Mouse (Mus musculus) midbrain, embryonic 14.5 days (tissue): Measurements from ENCODE around the gene Gm7356. TPM values are rescaled to one million over a fixed set of nuclear protein-coding genes. Genes with fewer than 3 reads are reported as not detected.
"Not testable (repeated sequence)": the region's sequence is repeated elsewhere in the genome, so short reads cannot be mapped to it uniquely, and the experiment has no call there.

Source experiments
- ATAC-seq: fragments of 200-750 bp; cut with Nextera tagmentation; 2 replicates; pipeline ENCODE4 v1.8.0; 2017; ENCODE audit warnings: moderate number of reproducible peaks, moderate library complexity; ENCODE audit not compliant: low FRiP score, low TSS enrichment
- DNase-seq: peaks from one replicate; pipeline ENCODE4 v3.0.0-alpha.2; 2015
- H3K27ac ChIP-seq: fragments of 300-500 bp; sonication (generic); replicated peaks from 2 replicates; pipeline ENCODE4 v1.5.1; 2014; ENCODE audit warnings: mild to moderate bottlenecking, low read depth, low read length, moderate library complexity
- H3K27me3 ChIP-seq: fragments of 300-500 bp; sonication (generic); 2 replicates; pipeline ENCODE4 v1.6.1; 2014; ENCODE audit warnings: low read length, control low read depth, mixed read lengths; ENCODE audit not compliant: control insufficient read depth, insufficient read depth
- H3K36me3 ChIP-seq: fragments of 300-500 bp; sonication (generic); 2 replicates; pipeline ENCODE4 v1.6.1; 2014; ENCODE audit warnings: low read length, control low read depth; ENCODE audit not compliant: control insufficient read depth, insufficient read depth
- H3K4me1 ChIP-seq: fragments of 300-500 bp; sonication (generic); 2 replicates; pipeline ENCODE4 v1.6.1; 2014; ENCODE audit warnings: mild to moderate bottlenecking, antibody characterized with exemption, low read length, control low read depth; ENCODE audit not compliant: control insufficient read depth, insufficient read depth
- H3K4me2 ChIP-seq: fragments of 300-500 bp; sonication (generic); 2 replicates; pipeline ENCODE4 v1.6.1; 2014; ENCODE audit warnings: mild to moderate bottlenecking, low read length, moderate library complexity
- H3K4me3 ChIP-seq: fragments of 300-500 bp; sonication (generic); replicated peaks from 2 replicates; pipeline ENCODE4 v1.5.1; 2014; ENCODE audit warnings: low read depth, low read length
- H3K9ac ChIP-seq: fragments of 300-500 bp; sonication (generic); replicated peaks from 2 replicates; pipeline ENCODE4 v1.6.1; 2014; ENCODE audit warnings: mild to moderate bottlenecking, low read length, moderate library complexity
- H3K9me3 ChIP-seq: fragments of 300-500 bp; sonication (generic); 2 replicates; pipeline ENCODE4 v1.6.1; 2016; ENCODE audit warnings: low read length, control low read depth, mixed read lengths; ENCODE audit not compliant: control insufficient read depth
- WGBS: fragments of 180-500 bp; shearing (Covaris S2); extraction: QIAGEN DNeasy Blood & Tissue Kit; methylation state at CpG from one replicate; pipeline ENCODE4 v1.1.7; 2014; 5-methylcytosine and 5-hydroxymethylcytosine counted together
- polyA plus RNA-seq: library from polyadenylated mRNA; unstranded; fragments of >200 nt; fragmentation: Nextera tagmentation; extraction: Ambion mirVana; gene quantifications from 2 replicates; pipeline ENCODE4 v1.2.1, GENCODE M21; 2014

The Gm7356 gene
- polyA plus RNA-seq = not detected in 2 replicates

GRCm38 (mm10) chr17:14003604-14004003 lies at the start of gene Gm7356:
TSS of gene Gm7356 (minus strand) at chr17:14003704.
- H3K9ac ChIP-seq, H3K4me2 ChIP-seq, DNase-seq, ATAC-seq, H3K4me1 ChIP-seq, H3K27me3 ChIP-seq, H3K27ac ChIP-seq, H3K36me3 ChIP-seq, H3K4me3 ChIP-seq, H3K9me3 ChIP-seq: not testable (repeated sequence)
- 72% methylated on average over 3 of the region's 4 CpGs for WGBS

GRCm38 (mm10) chr17:14041880-14042279 lies 38.4 kb upstream of the Gm7356 start:
- 75% methylated on average over 1 of the region's 2 CpGs for WGBS
- not testable (repeated sequence) for H3K27ac ChIP-seq

GRCm38 (mm10) chr17:14037012-14037411 lies 33.5 kb upstream of the Gm7356 start:
- not testable (repeated sequence) for H3K9ac ChIP-seq, H3K36me3 ChIP-seq, DNase-seq, H3K4me3 ChIP-seq, H3K27me3 ChIP-seq, ATAC-seq, H3K4me2 ChIP-seq, H3K4me1 ChIP-seq, H3K27ac ChIP-seq, H3K9me3 ChIP-seq
- 45% methylated on average over 1 of the region's 2 CpGs for WGBS

More at GRCm38 (mm10) chr17:14041880-14042279, 38.4 kb upstream of the Gm7356 start:
- not testable (repeated sequence) for H3K4me2 ChIP-seq, ATAC-seq, H3K4me1 ChIP-seq, H3K9me3 ChIP-seq, DNase-seq, H3K9ac ChIP-seq, H3K27me3 ChIP-seq, H3K4me3 ChIP-seq, H3K36me3 ChIP-seq

GRCm38 (mm10) chr17:14036113-14036512 lies 32.6 kb upstream of the Gm7356 start:
- not testable (repeated sequence) for H3K27me3 ChIP-seq, H3K9me3 ChIP-seq, H3K4me1 ChIP-seq, H3K4me3 ChIP-seq, H3K4me2 ChIP-seq, ATAC-seq, H3K36me3 ChIP-seq, DNase-seq, H3K27ac ChIP-seq, H3K9ac ChIP-seq
- 89% methylated on average over 4 of the region's 4 CpGs for WGBS

- H3K4me3 ChIP-seq, H3K27me3 ChIP-seq, ATAC-seq, H3K9ac ChIP-seq, H3K9me3 ChIP-seq, H3K36me3 ChIP-seq, H3K27ac ChIP-seq, H3K4me1 ChIP-seq, H3K4me2 ChIP-seq: not testable (repeated sequence)
- peak; percentile 0 for DNase-seq
- WGBS = 60% methylated on average over 2 of the region's 2 CpGs
Observed at GRCm38 (mm10) chr17:13993425-13993824, 10.1 kb downstream of the Gm7356 start.

GRCm38 (mm10) chr17:13987690-13988089 lies 15.8 kb downstream of the Gm7356 start:
- H3K4me1 ChIP-seq = no peaks in the 10 kb centered on the region
- H3K36me3 ChIP-seq = no peaks in the 10 kb centered on the region
- no peak overlapping the region for H3K4me3 ChIP-seq
- DNase-seq = no peak
- no peak overlapping the region for H3K27ac ChIP-seq
- no peaks in the 10 kb centered on the region for H3K27me3 ChIP-seq
- no peak overlapping the region for H3K9ac ChIP-seq
- H3K4me2 ChIP-seq = no peak overlapping the region
- ATAC-seq = no peak
- H3K9me3 ChIP-seq = no peaks in the 10 kb centered on the region
- 93% methylated on average over 1 of the region's 1 CpGs for WGBS

GRCm38 (mm10) chr17:13970796-13971195 lies 32.7 kb downstream of the Gm7356 start:
- H3K36me3 ChIP-seq, H3K4me1 ChIP-seq, ATAC-seq, H3K9me3 ChIP-seq, DNase-seq, H3K9ac ChIP-seq, H3K4me2 ChIP-seq, H3K27ac ChIP-seq, H3K27me3 ChIP-seq, H3K4me3 ChIP-seq: not testable (repeated sequence)
- WGBS = 84% methylated on average over 5 of the region's 5 CpGs

- not testable (repeated sequence) for H3K27me3 ChIP-seq, H3K9me3 ChIP-seq, H3K9ac ChIP-seq, H3K4me1 ChIP-seq, DNase-seq, ATAC-seq, H3K4me3 ChIP-seq, H3K36me3 ChIP-seq, H3K4me2 ChIP-seq, H3K27ac ChIP-seq
- 65% methylated on average over 1 of the region's 2 CpGs for WGBS
Observed at GRCm38 (mm10) chr17:13969917-13970316, 33.6 kb downstream of the Gm7356 start.

- not testable (repeated sequence) for H3K4me3 ChIP-seq, H3K9ac ChIP-seq, DNase-seq, H3K27me3 ChIP-seq, H3K4me1 ChIP-seq, ATAC-seq, H3K4me2 ChIP-seq, H3K9me3 ChIP-seq, H3K36me3 ChIP-seq, H3K27ac ChIP-seq
- WGBS = 50% methylated on average over 1 of the region's 2 CpGs
Observed at GRCm38 (mm10) chr17:13965048-13965447, 38.5 kb downstream of the Gm7356 start.
